Mouse (Mus musculus) liver (tissue): ENCODE results near the gene Smarcd1.
"Not testable (repeated sequence)": the region's sequence is repeated elsewhere in the genome, so short reads cannot be mapped to it uniquely, and the experiment has no call there.

ENCODE experiments used
- DNase-seq: peaks from one replicate; pipeline ENCODE4 v3.0.0-alpha.2; 2020; ENCODE audit warnings: mixed read lengths

The Smarcd1 gene

GRCm38 (mm10) chr15:99688712-99689111 lies 13.2 kb upstream of the Smarcd1 start:
- DNase-seq, result peak; percentile 38

GRCm38 (mm10) chr15:99690924-99691323 lies 11.0 kb upstream of the Smarcd1 start:
- DNase-seq, result no peak

GRCm38 (mm10) chr15:99691976-99692375 lies 10.0 kb upstream of the Smarcd1 start:
- no peak for DNase-seq

GRCm38 (mm10) chr15:99697309-99697708 lies 4.6 kb upstream of the Smarcd1 start:
- no peak for DNase-seq

GRCm38 (mm10) chr15:99698533-99699085 lies 3.3 kb upstream of the Smarcd1 start:
- DNase-seq, result no peak

GRCm38 (mm10) chr15:99699715-99700114 lies 2.2 kb upstream of the Smarcd1 start:
- no peak for DNase-seq

- DNase-seq, result no peak
Measured at GRCm38 (mm10) chr15:99700219-99701106, 1.5 kb upstream of the Smarcd1 start.

GRCm38 (mm10) chr15:99701640-99701998 lies 310 bp upstream of the Smarcd1 start:
- not testable (repeated sequence) for DNase-seq

- no peak for DNase-seq
Measured at GRCm38 (mm10) chr15:99703104-99703503, 1.2 kb downstream of the Smarcd1 start.

GRCm38 (mm10) chr15:99703676-99704040 lies 1.7 kb downstream of the Smarcd1 start:
- no peak for DNase-seq

- no peak for DNase-seq
Measured at GRCm38 (mm10) chr15:99704041-99704681, 2.2 kb downstream of the Smarcd1 start.

GRCm38 (mm10) chr15:99704881-99705280 lies 3.0 kb downstream of the Smarcd1 start:
- DNase-seq, result no peak

- peak; percentile 64 for DNase-seq
Measured at GRCm38 (mm10) chr15:99705440-99706048, 3.6 kb downstream of the Smarcd1 start, which contains the start of gene Gm17349. Gene Gm17349 (minus strand): TSS chr15:99705490.

GRCm38 (mm10) chr15:99708176-99708575 lies 6.2 kb downstream of the Smarcd1 start:
- no peak for DNase-seq

GRCm38 (mm10) chr15:99710221-99711190 lies 8.6 kb downstream of the Smarcd1 start:
- no peak for DNase-seq

- DNase-seq, result no peak
Measured at GRCm38 (mm10) chr15:99711491-99711890, 9.6 kb downstream of the Smarcd1 start.

- DNase-seq, result no peak
Measured at GRCm38 (mm10) chr15:99712666-99713559, 11.0 kb downstream of the Smarcd1 start.

GRCm38 (mm10) chr15:99713569-99713968 lies 11.6 kb downstream of the Smarcd1 start:
- no peak for DNase-seq

- no peak for DNase-seq
Measured at GRCm38 (mm10) chr15:99714206-99714605, 12.3 kb downstream of the Smarcd1 start.

- peak; percentile 68 for DNase-seq
Measured at GRCm38 (mm10) chr15:99714858-99715257, 12.9 kb downstream of the Smarcd1 start.

- peak; percentile 24 for DNase-seq
Measured at GRCm38 (mm10) chr15:99715361-99715865, 13.5 kb downstream of the Smarcd1 start.
